Mouse (Mus musculus): ENCODE data around the gene Spock2. TPM values are rescaled to one million over a fixed set of nuclear protein-coding genes. Genes with fewer than 3 reads are reported as not detected.

The Spock2 gene
- polyA plus RNA-seq, 1 experiment from 2014 or later, result 7.9 TPM

DNA sequence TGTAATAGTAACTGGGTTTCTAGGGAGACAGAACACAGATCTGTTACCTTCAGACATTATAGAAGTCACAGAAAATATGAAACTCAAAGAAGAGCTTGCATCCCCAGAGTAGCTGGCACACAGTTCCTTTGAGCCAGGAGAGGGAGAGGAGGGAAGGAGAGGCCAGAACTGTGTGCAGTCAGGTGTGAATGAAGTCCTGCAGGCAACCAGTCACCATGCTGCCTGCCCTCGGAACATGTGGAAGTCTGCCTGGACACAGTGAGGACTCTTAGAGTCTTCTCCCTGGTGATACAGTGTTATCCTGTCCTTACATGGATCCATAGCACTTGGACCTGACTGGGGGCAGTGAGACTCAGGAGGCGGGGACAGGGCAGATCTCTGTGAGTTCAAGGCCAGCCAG lies 13.7 kb upstream of the Spock2 start:
- no peaks in the 10 kb centered on the region for H3K27me3 ChIP-seq (ENCODE audit: low read depth, poor library complexity, severe bottlenecking)
- 75% methylated on average over 2 of the region's 2 CpGs for WGBS

GRCm38 (mm10) chr10:60093751-60094150 lies 12.3 kb upstream of the Spock2 start:
- Histone ChIP-seq H3K27me3 (ENCODE audit: low read depth, poor library complexity, severe bottlenecking) (no peaks in the 10 kb centered on the region), H3K27ac (replicated peaks) (no peak overlapping the region), H3K4me1 (peaks cover 8% of the 10 kb centered on the region), H3K36me3 (0 out of 2 replicates have a peak, but pooled peaks cover 2% of the 10 kb centered on the region), H3K9me3 (replicated peaks) (no peaks in the 10 kb centered on the region), H3K4me3 (no peak overlapping the region)
- 89% methylated on average over 2 of the region's 2 CpGs for WGBS
- no peak for DNase-seq (ENCODE audit: low spot score)

More for the DNA sequence above, 13.7 kb upstream of the Spock2 start:
- H3K36me3 ChIP-seq, result no peaks in the 10 kb centered on the region
- H3K27ac ChIP-seq (replicated peaks), result no peak overlapping the region
- no peak overlapping the region for H3K4me3 ChIP-seq
- no peaks in the 10 kb centered on the region for H3K9me3 ChIP-seq (replicated peaks)
- peaks cover 8% of the 10 kb centered on the region for H3K4me1 ChIP-seq
- DNase-seq (ENCODE audit: low spot score), result no peak

DNA sequence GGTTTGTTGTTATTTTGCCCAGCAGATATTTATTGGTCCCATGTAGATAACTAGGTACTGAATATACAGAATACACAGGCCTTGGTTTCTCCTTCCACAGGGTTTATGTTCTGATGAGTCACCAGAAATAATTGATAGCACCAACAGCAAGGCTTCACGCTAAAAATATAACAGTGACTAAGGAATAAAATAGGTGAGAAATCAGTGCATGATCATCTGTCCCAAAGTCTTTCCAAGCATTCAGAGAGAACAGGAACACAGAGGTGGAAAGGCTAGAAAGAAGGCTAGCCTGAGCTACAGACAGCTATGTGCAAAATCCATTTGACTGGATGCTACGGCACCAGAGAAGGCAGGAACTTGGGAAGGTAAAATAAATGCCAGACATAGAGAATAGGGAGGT lies 10.5 kb upstream of the Spock2 start:
- Histone ChIP-seq H3K27me3 (ENCODE audit: low read depth, poor library complexity, severe bottlenecking) (0 out of 2 replicates have a peak, but pooled peaks cover 3% of the 10 kb centered on the region), H3K27ac (replicated peaks) (no peak overlapping the region), H3K4me3 (no peak overlapping the region), H3K36me3 (0 out of 2 replicates have a peak, but pooled peaks cover 5% of the 10 kb centered on the region), H3K9me3 (replicated peaks) (no peaks in the 10 kb centered on the region), H3K4me1 (peaks cover 8% of the 10 kb centered on the region)
- DNase-seq (ENCODE audit: low spot score), result no peak
- WGBS, result 97% methylated on average over 2 of the region's 2 CpGs

GRCm38 (mm10) chr10:60096302-60096701 lies 9.7 kb upstream of the Spock2 start:
- no peak for DNase-seq (ENCODE audit: low spot score)
- Histone ChIP-seq H3K36me3 (0 out of 2 replicates have a peak, but pooled peaks cover 5% of the 10 kb centered on the region), H3K27ac (replicated peaks) (no peak overlapping the region), H3K9me3 (replicated peaks) (no peaks in the 10 kb centered on the region), H3K4me1 (peaks cover 8% of the 10 kb centered on the region), H3K27me3 (ENCODE audit: low read depth, poor library complexity, severe bottlenecking) (0 out of 2 replicates have a peak, but pooled peaks cover 3% of the 10 kb centered on the region), H3K4me3 (no peak overlapping the region)
- 59% methylated on average over 1 of the region's 1 CpGs for WGBS

- WGBS, result 90% methylated on average over 9 of the region's 9 CpGs
Measured at GRCm38 (mm10) chr10:60097146-60097545, 8.9 kb upstream of the Spock2 start.

GRCm38 (mm10) chr10:60097774-60098173 lies 8.2 kb upstream of the Spock2 start:
- 0 out of 2 replicates have a peak, but pooled peaks cover 3% of the 10 kb centered on the region for H3K27me3 ChIP-seq (ENCODE audit: low read depth, poor library complexity, severe bottlenecking)
- 88% methylated on average over 5 of the region's 5 CpGs for WGBS
- H3K4me3 ChIP-seq, result no peak overlapping the region
- 0 out of 2 replicates have a peak, but pooled peaks cover 5% of the 10 kb centered on the region for H3K36me3 ChIP-seq
- peaks cover 8% of the 10 kb centered on the region for H3K4me1 ChIP-seq
- H3K27ac ChIP-seq (replicated peaks), result no peak overlapping the region
- no peaks in the 10 kb centered on the region for H3K9me3 ChIP-seq (replicated peaks)
- DNase-seq (ENCODE audit: low spot score), result no peak

More at GRCm38 (mm10) chr10:60097146-60097545, 8.9 kb upstream of the Spock2 start:
- Histone ChIP-seq H3K4me3 (no peak overlapping the region), H3K4me1 (peaks cover 8% of the 10 kb centered on the region), H3K27me3 (ENCODE audit: low read depth, poor library complexity, severe bottlenecking) (0 out of 2 replicates have a peak, but pooled peaks cover 3% of the 10 kb centered on the region), H3K9me3 (replicated peaks) (no peaks in the 10 kb centered on the region), H3K27ac (replicated peaks) (no peak overlapping the region), H3K36me3 (0 out of 2 replicates have a peak, but pooled peaks cover 5% of the 10 kb centered on the region)
- no peak for DNase-seq (ENCODE audit: low spot score)

DNA sequence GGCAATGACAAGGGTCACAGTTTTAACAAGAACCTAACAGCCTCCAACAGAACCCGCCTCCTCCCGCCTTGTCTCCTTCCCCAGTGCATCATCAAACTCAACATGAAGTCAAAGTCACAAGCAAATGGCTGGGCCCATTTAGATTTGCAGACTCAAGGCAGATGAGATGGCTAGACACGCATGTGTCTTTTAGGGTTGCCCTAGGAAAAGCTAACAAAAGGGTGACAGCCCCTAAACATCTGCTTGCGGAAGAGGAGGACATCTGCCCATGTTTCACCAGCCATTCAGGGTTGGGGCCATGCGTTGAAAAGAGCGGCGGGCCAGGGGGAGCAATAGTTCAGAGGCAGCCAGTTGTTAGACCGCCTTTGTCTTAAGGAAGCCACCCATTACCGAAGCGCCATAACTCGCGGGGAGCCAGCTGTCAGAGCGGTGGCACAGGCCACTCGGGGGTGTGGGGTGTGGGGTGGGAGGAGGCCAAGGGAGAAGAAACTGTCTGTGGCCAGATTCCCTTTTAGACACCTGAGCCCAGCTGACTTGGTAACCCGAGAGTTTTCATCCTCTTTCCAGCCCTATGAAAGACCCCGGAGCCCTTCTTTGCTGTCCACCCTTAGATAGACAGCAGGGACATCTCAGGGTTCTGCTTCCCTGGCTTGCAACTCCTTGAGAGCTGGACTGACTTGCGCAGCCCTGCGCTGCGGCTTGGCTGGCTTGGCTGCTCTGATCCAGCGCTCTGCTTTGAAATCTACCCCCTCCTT lies 451 bp upstream of the Spock2 start:
- Histone ChIP-seq H3K27me3 (ENCODE audit: low read depth, poor library complexity, severe bottlenecking) (peaks cover 71% of the 10 kb centered on the region), H3K4me3 (peak overlapping the region; percentile 75), H3K36me3 (no peaks in the 10 kb centered on the region), H3K9me3 (replicated peaks) (no peaks in the 10 kb centered on the region), H3K4me1 (peaks cover 46% of the 10 kb centered on the region), H3K27ac (replicated peaks) (peak overlapping the region; percentile 86)
- WGBS, result 12% methylated on average over 20 of the region's 20 CpGs
- peak; percentile 32 for DNase-seq (ENCODE audit: low spot score)

DNA sequence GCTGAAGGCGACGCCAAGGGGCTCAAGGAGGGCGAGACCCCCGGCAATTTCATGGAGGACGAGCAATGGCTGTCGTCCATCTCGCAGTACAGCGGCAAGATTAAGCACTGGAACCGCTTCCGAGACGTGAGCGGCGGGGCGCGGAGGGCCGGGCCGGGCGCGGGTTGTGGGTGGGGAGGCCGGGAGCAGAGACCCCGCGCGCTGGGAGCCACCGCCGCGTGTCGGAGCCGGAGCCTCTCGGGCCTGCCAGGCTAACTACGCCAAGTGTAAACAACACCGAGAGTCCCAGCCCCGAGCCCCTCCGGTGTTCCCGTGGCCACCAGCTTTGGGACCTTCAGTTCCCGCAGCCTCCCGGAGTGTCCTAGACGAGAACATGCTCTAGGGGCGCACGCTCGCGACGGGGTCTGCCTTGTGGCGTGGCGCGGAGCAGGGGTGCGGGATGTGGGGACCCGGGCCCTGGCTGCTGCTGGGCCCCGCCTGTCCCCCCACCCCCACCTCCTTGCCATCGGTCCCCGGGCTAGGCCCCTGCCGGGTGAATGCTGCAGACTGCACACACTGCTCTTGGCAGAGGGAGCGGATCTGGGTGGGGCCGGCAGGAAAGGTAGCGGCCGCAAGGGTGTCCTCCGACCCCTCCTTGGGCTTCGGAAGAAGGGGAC lies 640 bp downstream of the Spock2 start:
- Histone ChIP-seq H3K4me3 (peak overlapping the region; percentile 75), H3K4me1 (peaks cover 46% of the 10 kb centered on the region), H3K9me3 (replicated peaks) (no peaks in the 10 kb centered on the region), H3K36me3 (no peaks in the 10 kb centered on the region), H3K27ac (replicated peaks) (peak overlapping the region; percentile 86), H3K27me3 (ENCODE audit: low read depth, poor library complexity, severe bottlenecking) (peaks cover 82% of the 10 kb centered on the region)
- under 1% methylated on average over 57 of the region's 57 CpGs for WGBS
- DNase-seq (ENCODE audit: low spot score), result peak; percentile 76

GRCm38 (mm10) chr10:60107448-60107847 lies 1.4 kb downstream of the Spock2 start:
- Histone ChIP-seq H3K4me1 (peaks cover 46% of the 10 kb centered on the region), H3K4me3 (peak overlapping the region; percentile 75), H3K27ac (replicated peaks) (peak overlapping the region; percentile 86), H3K9me3 (replicated peaks) (no peaks in the 10 kb centered on the region), H3K36me3 (no peaks in the 10 kb centered on the region), H3K27me3 (ENCODE audit: low read depth, poor library complexity, severe bottlenecking) (peaks cover 84% of the 10 kb centered on the region)
- 1% methylated on average over 28 of the region's 28 CpGs for WGBS
- no peak for DNase-seq (ENCODE audit: low spot score)

DNA sequence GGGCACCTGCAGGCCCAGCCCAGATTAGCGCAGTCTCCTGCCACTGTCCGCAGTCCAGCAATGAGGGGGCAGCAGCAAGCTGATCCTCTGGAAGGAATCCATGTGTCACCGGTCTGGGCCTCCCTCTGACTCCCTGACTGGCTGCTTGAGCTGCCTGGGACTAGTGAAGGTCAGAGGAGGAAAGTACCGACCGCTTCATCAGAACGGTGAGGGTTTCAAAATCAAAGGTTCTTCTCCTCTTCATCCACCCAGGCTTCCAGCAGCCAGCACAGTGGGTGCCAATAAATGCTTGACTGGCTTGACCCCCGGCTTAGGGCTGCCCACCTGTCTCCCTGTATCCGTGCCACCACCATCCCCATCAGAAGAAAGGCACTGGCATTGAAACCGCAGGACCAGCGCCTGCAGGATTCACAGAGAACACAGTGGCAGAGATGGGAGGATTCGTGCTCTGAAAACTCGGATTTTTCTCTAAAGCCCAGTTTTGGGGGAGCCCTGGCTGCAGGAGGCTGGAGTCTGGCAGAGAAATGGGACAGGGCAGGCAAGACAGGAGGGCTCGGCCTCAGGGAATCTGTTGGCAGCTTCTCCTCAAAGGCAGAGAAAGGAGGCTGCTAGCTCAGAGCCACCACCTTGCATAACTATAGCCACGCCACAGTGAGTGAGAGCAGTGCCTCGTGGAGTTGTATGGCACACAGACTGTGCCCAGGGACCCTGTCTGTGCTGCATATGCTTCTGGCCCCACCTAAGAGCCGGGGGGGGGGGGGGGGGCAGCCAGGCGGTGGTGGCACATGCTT lies 2.5 kb downstream of the Spock2 start:
- no peak overlapping the region; the same call in 1 of the 2 replicates for H3K27ac ChIP-seq (replicated peaks)
- no peak for DNase-seq (ENCODE audit: low spot score)
- peaks cover 83% of the 10 kb centered on the region for H3K27me3 ChIP-seq (ENCODE audit: low read depth, poor library complexity, severe bottlenecking)
- WGBS, result 36% methylated on average over 17 of the region's 17 CpGs
- H3K9me3 ChIP-seq (replicated peaks), result no peaks in the 10 kb centered on the region
- peak overlapping the region; percentile 75; the same call in 1 of the 2 replicates for H3K4me3 ChIP-seq
- H3K4me1 ChIP-seq, result peaks cover 46% of the 10 kb centered on the region
- H3K36me3 ChIP-seq, result no peaks in the 10 kb centered on the region

- no peak overlapping the region for H3K4me3 ChIP-seq
- WGBS, result 79% methylated on average over 8 of the region's 8 CpGs
Measured at GRCm38 (mm10) chr10:60109336-60109735, 3.3 kb downstream of the Spock2 start.

GRCm38 (mm10) chr10:60109989-60110388 lies 4.0 kb downstream of the Spock2 start:
- Histone ChIP-seq H3K4me1 (peaks cover 43% of the 10 kb centered on the region), H3K4me3 (no peak overlapping the region), H3K27me3 (ENCODE audit: low read depth, poor library complexity, severe bottlenecking) (peaks cover 76% of the 10 kb centered on the region), H3K36me3 (no peaks in the 10 kb centered on the region), H3K27ac (replicated peaks) (no peak overlapping the region), H3K9me3 (replicated peaks) (no peaks in the 10 kb centered on the region)
- 79% methylated on average over 8 of the region's 8 CpGs for WGBS
- DNase-seq (ENCODE audit: low spot score), result no peak

More at GRCm38 (mm10) chr10:60109336-60109735, 3.3 kb downstream of the Spock2 start:
- Histone ChIP-seq H3K4me1 (peaks cover 46% of the 10 kb centered on the region), H3K36me3 (no peaks in the 10 kb centered on the region), H3K27ac (replicated peaks) (no peak overlapping the region), H3K9me3 (replicated peaks) (no peaks in the 10 kb centered on the region), H3K27me3 (ENCODE audit: low read depth, poor library complexity, severe bottlenecking) (peaks cover 82% of the 10 kb centered on the region)
- DNase-seq (ENCODE audit: low spot score), result no peak
